Mouse (Mus musculus): ENCODE results near the gene Nt5c3. TPM values are rescaled to one million over a fixed set of nuclear protein-coding genes. Genes with fewer than 3 reads are reported as not detected.

Gene Nt5c3
- polyA plus RNA-seq, 1 experiment from 2014 or later, result 73.5 TPM

- Histone ChIP-seq H3K27ac (no peak overlapping the region), H3K4me1 (replicated peaks) (no peaks in the 10 kb centered on the region), H3K36me3 (peaks cover 26% of the 10 kb centered on the region), H3K9me3 (no peaks in the 10 kb centered on the region), H3K4me3 (no peak overlapping the region), H3K27me3 (ENCODE audit: insufficient read depth, poor library complexity, severe bottlenecking) (no peaks in the 10 kb centered on the region)
- WGBS, result 75% methylated on average over 7 of the region's 7 CpGs
- no peak for DNase-seq (ENCODE audit: low spot score)
Observed at GRCm38 (mm10) chr6:56850315-56850714, 73.4 kb downstream of the Nt5c3 start.

GRCm38 (mm10) chr6:56848974-56849373, 74.8 kb downstream of the Nt5c3 start:
- Histone ChIP-seq H3K27me3 (ENCODE audit: insufficient read depth, poor library complexity, severe bottlenecking) (no peaks in the 10 kb centered on the region), H3K36me3 (peaks cover 20% of the 10 kb centered on the region), H3K4me1 (replicated peaks) (no peaks in the 10 kb centered on the region), H3K27ac (no peak overlapping the region), H3K4me3 (no peak overlapping the region), H3K9me3 (no peaks in the 10 kb centered on the region)
- no peak for DNase-seq (ENCODE audit: low spot score)
- WGBS, result 92% methylated on average over 3 of the region's 3 CpGs

GRCm38 (mm10) chr6:56844365-56844764, 79.4 kb downstream of the Nt5c3 start:
- DNase-seq (ENCODE audit: low spot score), result no peak
- 89% methylated on average over 2 of the region's 2 CpGs for WGBS
- Histone ChIP-seq H3K27me3 (ENCODE audit: insufficient read depth, poor library complexity, severe bottlenecking) (no peaks in the 10 kb centered on the region), H3K4me3 (no peak overlapping the region), H3K36me3 (0 out of 2 replicates have a peak, but pooled peaks cover 4% of the 10 kb centered on the region), H3K9me3 (no peaks in the 10 kb centered on the region), H3K4me1 (replicated peaks) (no peaks in the 10 kb centered on the region), H3K27ac (no peak overlapping the region)

- H3K36me3 ChIP-seq, result 0 out of 2 replicates have a peak, but pooled peaks cover 4% of the 10 kb centered on the region
- no peaks in the 10 kb centered on the region for H3K9me3 ChIP-seq
- DNase-seq (ENCODE audit: low spot score), result no peak
- 91% methylated on average over 3 of the region's 3 CpGs for WGBS
- no peak overlapping the region for H3K4me3 ChIP-seq
- no peaks in the 10 kb centered on the region for H3K27me3 ChIP-seq (ENCODE audit: insufficient read depth, poor library complexity, severe bottlenecking)
- no peaks in the 10 kb centered on the region for H3K4me1 ChIP-seq (replicated peaks)
- no peak overlapping the region for H3K27ac ChIP-seq
Observed at GRCm38 (mm10) chr6:56843229-56843628, 80.5 kb downstream of the Nt5c3 start.

- Histone ChIP-seq H3K36me3 (peaks cover 18% of the 10 kb centered on the region), H3K27ac (no peak overlapping the region), H3K9me3 (no peaks in the 10 kb centered on the region), H3K4me1 (replicated peaks) (peaks cover 10% of the 10 kb centered on the region), H3K27me3 (ENCODE audit: insufficient read depth, poor library complexity, severe bottlenecking) (no peaks in the 10 kb centered on the region), H3K4me3 (no peak overlapping the region)
- no peak for DNase-seq (ENCODE audit: low spot score)
- WGBS, result 94% methylated on average over 3 of the region's 3 CpGs
Observed at GRCm38 (mm10) chr6:56837621-56838020, 86.1 kb downstream of the Nt5c3 start.

- Histone ChIP-seq H3K27ac (no peak overlapping the region), H3K9me3 (no peaks in the 10 kb centered on the region), H3K27me3 (ENCODE audit: insufficient read depth, poor library complexity, severe bottlenecking) (no peaks in the 10 kb centered on the region), H3K4me1 (replicated peaks) (peaks cover 14% of the 10 kb centered on the region), H3K4me3 (no peak overlapping the region), H3K36me3 (peaks cover 18% of the 10 kb centered on the region)
- no peak for DNase-seq (ENCODE audit: low spot score)
- WGBS, result 94% methylated on average over 12 of the region's 12 CpGs
Observed at GRCm38 (mm10) chr6:56837166-56837565, 86.6 kb downstream of the Nt5c3 start.

- no peaks in the 10 kb centered on the region for H3K27me3 ChIP-seq (ENCODE audit: insufficient read depth, poor library complexity, severe bottlenecking)
- 87% methylated on average over 10 of the region's 10 CpGs for WGBS
- H3K4me1 ChIP-seq (replicated peaks), result peaks cover 17% of the 10 kb centered on the region
- DNase-seq (ENCODE audit: low spot score), result no peak
- H3K27ac ChIP-seq, result no peak overlapping the region
- no peaks in the 10 kb centered on the region for H3K9me3 ChIP-seq
- H3K4me3 ChIP-seq, result no peak overlapping the region
- H3K36me3 ChIP-seq, result peaks cover 18% of the 10 kb centered on the region
Observed at GRCm38 (mm10) chr6:56835532-56835931, 88.2 kb downstream of the Nt5c3 start.

GRCm38 (mm10) chr6:56834769-56835168, 89.0 kb downstream of the Nt5c3 start:
- Histone ChIP-seq H3K4me1 (replicated peaks) (peaks cover 17% of the 10 kb centered on the region), H3K9me3 (no peaks in the 10 kb centered on the region), H3K4me3 (no peak overlapping the region), H3K27ac (0 out of 2 replicates have a peak overlapping the region, but pooled peaks have one; percentile 8), H3K36me3 (peaks cover 15% of the 10 kb centered on the region), H3K27me3 (ENCODE audit: insufficient read depth, poor library complexity, severe bottlenecking) (no peaks in the 10 kb centered on the region)
- 39% methylated on average over 5 of the region's 5 CpGs for WGBS
- DNase-seq (ENCODE audit: low spot score), result no peak

- Histone ChIP-seq H3K9me3 (no peaks in the 10 kb centered on the region), H3K27me3 (ENCODE audit: insufficient read depth, poor library complexity, severe bottlenecking) (no peaks in the 10 kb centered on the region), H3K4me3 (peak overlapping the region; percentile 70), H3K36me3 (peaks cover 15% of the 10 kb centered on the region), H3K4me1 (replicated peaks) (peaks cover 17% of the 10 kb centered on the region), H3K27ac (no peak overlapping the region)
- peak; percentile 11 for DNase-seq (ENCODE audit: low spot score)
Observed at GRCm38 (mm10) chr6:56832830-56833229, 90.9 kb downstream of the Nt5c3 start.

GRCm38 (mm10) chr6:56832407-56832796, 91.3 kb downstream of the Nt5c3 start:
- WGBS, result 2% methylated on average over 15 of the region's 15 CpGs

More at GRCm38 (mm10) chr6:56832407-56832796, 91.3 kb downstream of the Nt5c3 start:
- peak overlapping the region; percentile 92 for H3K27ac ChIP-seq
- peak overlapping the region; percentile 70 for H3K4me3 ChIP-seq
- peaks cover 17% of the 10 kb centered on the region for H3K4me1 ChIP-seq (replicated peaks)
- peaks cover 15% of the 10 kb centered on the region for H3K36me3 ChIP-seq
- H3K27me3 ChIP-seq (ENCODE audit: insufficient read depth, poor library complexity, severe bottlenecking), result no peaks in the 10 kb centered on the region
- H3K9me3 ChIP-seq, result no peaks in the 10 kb centered on the region
- no peak for DNase-seq (ENCODE audit: low spot score)

Other genes starting within 250 kb of the Nt5c3 start
- 188 and 197 TPM in 2 replicates for gene Lsm5, start 219.2 kb downstream of the Nt5c3 start, polyA plus RNA-seq (2016; fragmentation: Nextera tagmentation; extraction: Ambion mirVana)
- 15.4 and 19.0 TPM in 2 replicates for gene Avl9, start 209.0 kb downstream of the Nt5c3 start, polyA plus RNA-seq (2016; fragmentation: Nextera tagmentation; extraction: Ambion mirVana)
- gene Kbtbd2, start 126.1 kb downstream of the Nt5c3 start, polyA plus RNA-seq (2016; fragmentation: Nextera tagmentation; extraction: Ambion mirVana), result 34.4 and 38.9 TPM in 2 replicates
- 60.3 and 75.5 TPM in 2 replicates for gene Fkbp9, start 91.9 kb downstream of the Nt5c3 start, polyA plus RNA-seq (2016; fragmentation: Nextera tagmentation; extraction: Ambion mirVana)
- gene Vmn1r4, start 83 bp upstream of the Nt5c3 start, polyA plus RNA-seq (2016; fragmentation: Nextera tagmentation; extraction: Ambion mirVana), result 0.27 and 0.47 TPM in 2 replicates
- gene Vmn1r5, start 46.3 kb upstream of the Nt5c3 start, polyA plus RNA-seq (2016; fragmentation: Nextera tagmentation; extraction: Ambion mirVana), result not detected in 2 replicates
- gene Vmn1r6, start 73.3 kb upstream of the Nt5c3 start, polyA plus RNA-seq (2016; fragmentation: Nextera tagmentation; extraction: Ambion mirVana), result not detected in 2 replicates
- gene Vmn1r7, start 101.4 kb upstream of the Nt5c3 start, polyA plus RNA-seq (2016; fragmentation: Nextera tagmentation; extraction: Ambion mirVana), result not detected in 2 replicates
- not detected in 2 replicates for gene Vmn1r8, start 108.4 kb upstream of the Nt5c3 start, polyA plus RNA-seq (2016; fragmentation: Nextera tagmentation; extraction: Ambion mirVana)
- not detected in 2 replicates for gene Vmn1r9, start 142.9 kb upstream of the Nt5c3 start, polyA plus RNA-seq (2016; fragmentation: Nextera tagmentation; extraction: Ambion mirVana)
- not detected in 2 replicates for gene Vmn1r10, start 185.5 kb upstream of the Nt5c3 start, polyA plus RNA-seq (2016; fragmentation: Nextera tagmentation; extraction: Ambion mirVana)
- gene Vmn1r11, start 209.5 kb upstream of the Nt5c3 start, polyA plus RNA-seq (2016; fragmentation: Nextera tagmentation; extraction: Ambion mirVana), result not detected in 2 replicates
- not detected in 2 replicates for gene Vmn1r12, start 233.0 kb upstream of the Nt5c3 start, polyA plus RNA-seq (2016; fragmentation: Nextera tagmentation; extraction: Ambion mirVana)